Mouse (Mus musculus) C2C12 (cell line): Measurements from ENCODE around the gene Plekhg1. TPM values are rescaled to one million over a fixed set of nuclear protein-coding genes. Genes with fewer than 3 reads are reported as not detected.
A peak's percentile ranks its signal among the peaks of the same experiment; 100 is the strongest.

ENCODE experiments used
- H3K27me3 ChIP-seq: one replicate; pipeline ENCODE4 v1.6.1; 2011; ENCODE audit not compliant: control insufficient read depth, insufficient read depth, insufficient read length
- H3K36me3 ChIP-seq: one replicate; pipeline ENCODE4 v1.6.1; 2011; ENCODE audit not compliant: control insufficient read depth, insufficient read depth
- H3K4me3 ChIP-seq: one replicate; pipeline ENCODE4 v1.5.1; 2011; ENCODE audit warnings: mild to moderate bottlenecking, control low read depth; ENCODE audit not compliant: poor library complexity, insufficient read depth, severe bottlenecking
- H3K79me2 ChIP-seq: one replicate; pipeline ENCODE4 v1.6.1; 2011; ENCODE audit not compliant: control insufficient read depth, insufficient read depth
- H3K79me3 ChIP-seq: one replicate; pipeline ENCODE4 v1.6.1; 2011; ENCODE audit warnings: low read depth, control low read depth
- H3ac ChIP-seq: one replicate; pipeline ENCODE3; 2011; ENCODE audit warnings: low read depth; ENCODE audit not compliant: control insufficient read depth, insufficient read length
- CEBPB ChIP-seq: IDR thresholded peaks from one replicate; pipeline ENCODE4 v1.6.1; 2011; ENCODE audit warnings: low read depth, mild to moderate bottlenecking, control low read depth, moderate library complexity
- CTCF ChIP-seq: IDR thresholded peaks from one replicate; pipeline ENCODE4 v1.5.1; 2011; ENCODE audit not compliant: control insufficient read depth, insufficient read depth, insufficient read length
- FOSL1 ChIP-seq: IDR thresholded peaks from one replicate; pipeline ENCODE4 v1.8.0; 2011; ENCODE audit warnings: mild to moderate bottlenecking, low read length; ENCODE audit not compliant: poor library complexity, insufficient read depth, severe bottlenecking
- MAX ChIP-seq: IDR thresholded peaks from one replicate; pipeline ENCODE4 v1.6.1; 2011; ENCODE audit warnings: mild to moderate bottlenecking, control low read depth
- MYOD1 ChIP-seq: IDR thresholded peaks from one replicate; pipeline ENCODE4 v1.6.1; 2011; ENCODE audit warnings: low read depth; ENCODE audit not compliant: control insufficient read depth, insufficient read length
- MYOG ChIP-seq: IDR thresholded peaks from one replicate; pipeline ENCODE4 v1.6.1; 2011; ENCODE audit not compliant: control insufficient read depth, insufficient read length; ENCODE audit errors: extremely low read depth
- USF1 ChIP-seq: IDR thresholded peaks from one replicate; pipeline ENCODE4 v1.6.1; 2011; ENCODE audit warnings: low read depth, mild to moderate bottlenecking, control low read depth, moderate library complexity
- polyA plus RNA-seq: library from polyadenylated mRNA; unstranded; fragments of >200 nt; fragmentation: generic; extraction: Trizol; gene quantifications from one replicate; pipeline ENCODE4 v1.2.1, GENCODE M21; 2012; ENCODE audit warnings: missing spikeins

Plekhg1 gene
- polyA plus RNA-seq, 1 experiment, result under 0.01 TPM

DNA sequence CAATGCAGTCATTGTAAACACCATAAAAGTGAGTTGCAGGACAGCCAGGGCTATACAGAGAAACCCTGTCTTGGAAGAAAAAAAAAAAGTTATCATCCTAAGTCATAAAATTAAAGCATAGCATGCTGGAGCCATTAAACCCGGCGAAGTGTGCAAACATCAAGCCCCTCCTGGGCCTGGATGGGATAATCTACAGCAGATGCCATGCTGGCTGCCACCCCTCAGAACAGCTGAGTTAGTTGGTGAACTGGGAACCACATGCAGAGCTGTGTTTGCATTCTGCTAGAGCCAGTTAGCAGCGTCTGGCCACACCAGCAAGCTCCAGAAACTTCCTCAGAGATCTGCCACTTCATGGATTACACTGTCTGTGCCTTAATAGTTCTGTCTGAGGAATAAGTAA, 3.1 kb upstream of the Plekhg1 start:
- Histone ChIP-seq H3K27me3 (peaks cover 6% of the 10 kb centered on the region), H3K4me3 (no peak overlapping the region), H3K36me3 (no peaks in the 10 kb centered on the region), H3ac (no peak overlapping the region), H3K79me3 (no peaks in the 10 kb centered on the region), H3K79me2 (no peaks in the 10 kb centered on the region)
- TF ChIP-seq USF1, result no peak
- no peak for TF ChIP-seq FOSL1
- no peak for TF ChIP-seq CTCF
- TF ChIP-seq MYOG, result no peak
- no peak for TF ChIP-seq MYOD1
- no peak for TF ChIP-seq CEBPB
- no peak for TF ChIP-seq MAX

DNA sequence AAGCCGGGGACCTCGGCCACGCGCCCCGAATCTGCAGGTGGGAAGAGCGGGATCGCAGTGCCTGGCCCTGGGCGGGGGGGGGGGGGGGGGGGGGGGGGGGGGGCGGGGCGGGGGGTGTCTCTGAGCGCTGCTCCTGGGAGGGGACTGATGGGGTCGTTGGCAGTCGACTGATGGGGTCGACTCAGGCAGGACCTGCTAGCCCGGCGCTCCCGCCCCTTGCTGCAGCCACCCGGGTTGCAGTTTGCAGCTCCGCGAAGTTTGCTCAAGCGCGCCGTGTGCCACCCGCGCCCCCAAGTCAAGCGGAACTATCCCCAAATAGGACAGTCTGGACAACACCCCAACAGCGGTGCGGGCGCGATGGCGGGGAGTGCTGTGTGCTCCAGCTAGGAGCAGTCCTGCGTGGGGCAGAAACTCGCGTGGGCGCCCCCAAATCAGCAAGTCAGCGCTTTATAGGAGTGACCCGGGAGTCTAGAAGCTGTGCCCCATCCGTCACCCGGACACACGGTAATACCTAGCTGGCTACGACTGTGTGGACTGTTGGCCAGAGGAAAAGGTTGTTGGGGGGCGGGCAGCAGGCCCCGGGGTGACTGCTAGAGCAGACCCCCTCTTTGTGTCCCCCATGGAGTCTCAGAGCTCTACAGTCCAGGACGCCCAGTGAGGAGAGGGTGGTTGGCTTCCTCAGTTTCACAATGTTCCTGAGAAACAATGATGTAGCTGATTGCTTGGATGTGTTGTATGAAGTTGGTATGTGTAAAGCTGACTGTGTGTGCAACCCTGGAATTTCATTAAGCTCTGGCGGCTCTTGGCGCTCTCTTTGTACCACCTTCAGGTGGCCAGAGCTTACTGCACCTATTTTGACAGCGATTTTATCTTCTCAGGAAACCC, 582 bp downstream of the Plekhg1 start:
- peak overlapping the region; percentile 32 for H3ac ChIP-seq
- H3K79me2 ChIP-seq, result no peaks in the 10 kb centered on the region
- peaks cover 6% of the 10 kb centered on the region for H3K27me3 ChIP-seq
- H3K4me3 ChIP-seq, result no peak overlapping the region
- TF ChIP-seq FOSL1 (no peak), MYOD1 (no peak), CEBPB (no peak), MYOG (no peak)
- H3K36me3 ChIP-seq, result no peaks in the 10 kb centered on the region
- H3K79me3 ChIP-seq, result no peaks in the 10 kb centered on the region

DNA sequence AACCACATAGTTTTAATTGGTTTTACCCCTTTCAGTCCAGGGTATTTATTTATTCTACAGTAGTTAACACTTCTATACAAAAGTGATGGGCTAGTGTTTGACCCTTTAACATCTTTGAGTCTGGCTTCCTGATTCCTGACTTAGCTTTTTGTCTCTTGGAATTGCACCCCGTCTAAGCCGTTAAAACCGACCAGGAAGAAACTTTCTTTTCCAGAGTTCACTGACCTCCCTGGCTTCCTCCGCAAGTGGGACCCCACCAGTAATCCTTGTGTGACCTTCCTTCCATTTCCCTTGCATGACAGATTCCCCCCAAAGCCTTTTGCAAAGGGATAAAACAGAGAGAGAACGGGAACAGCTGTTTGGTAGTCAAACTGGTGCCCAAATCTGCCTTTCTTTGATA, 1.6 kb downstream of the Plekhg1 start:
- H3K79me2 ChIP-seq, result no peaks in the 10 kb centered on the region
- TF ChIP-seq CEBPB (no peak), USF1 (no peak), CTCF (no peak), FOSL1 (no peak), MYOD1 (no peak), MAX (no peak), MYOG (no peak)
- no peak overlapping the region for H3K4me3 ChIP-seq
- H3ac ChIP-seq, result no peak overlapping the region
- H3K27me3 ChIP-seq, result peaks cover 6% of the 10 kb centered on the region
- H3K36me3 ChIP-seq, result no peaks in the 10 kb centered on the region
- no peaks in the 10 kb centered on the region for H3K79me3 ChIP-seq

DNA sequence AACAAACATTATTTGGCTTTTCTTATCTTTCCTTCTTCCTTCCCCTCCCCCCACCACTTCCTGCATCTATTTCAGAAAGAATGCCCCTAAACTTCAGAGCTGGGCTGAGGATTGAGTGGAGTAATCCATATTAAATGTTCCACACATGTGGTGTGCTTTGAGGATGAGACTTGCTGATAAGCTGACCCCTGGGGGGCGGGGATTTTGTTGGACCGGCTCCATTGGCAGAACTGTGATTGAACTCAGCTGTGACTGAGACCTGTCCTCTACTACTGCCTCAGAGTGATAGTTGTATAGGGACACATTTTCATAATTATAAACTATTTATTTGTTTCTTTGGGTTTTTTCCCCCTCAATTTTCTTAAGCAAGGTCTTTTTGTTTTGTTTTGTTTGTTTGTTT, 2.9 kb downstream of the Plekhg1 start:
- peaks cover 6% of the 10 kb centered on the region for H3K27me3 ChIP-seq
- H3K4me3 ChIP-seq, result no peak overlapping the region
- no peaks in the 10 kb centered on the region for H3K79me2 ChIP-seq
- H3K36me3 ChIP-seq, result no peaks in the 10 kb centered on the region
- H3ac ChIP-seq, result no peak overlapping the region
- TF ChIP-seq CTCF, result no peak
- no peak for TF ChIP-seq MYOG
- no peak for TF ChIP-seq MAX
- no peak for TF ChIP-seq USF1
- TF ChIP-seq CEBPB, result no peak
- H3K79me3 ChIP-seq, result no peaks in the 10 kb centered on the region

DNA sequence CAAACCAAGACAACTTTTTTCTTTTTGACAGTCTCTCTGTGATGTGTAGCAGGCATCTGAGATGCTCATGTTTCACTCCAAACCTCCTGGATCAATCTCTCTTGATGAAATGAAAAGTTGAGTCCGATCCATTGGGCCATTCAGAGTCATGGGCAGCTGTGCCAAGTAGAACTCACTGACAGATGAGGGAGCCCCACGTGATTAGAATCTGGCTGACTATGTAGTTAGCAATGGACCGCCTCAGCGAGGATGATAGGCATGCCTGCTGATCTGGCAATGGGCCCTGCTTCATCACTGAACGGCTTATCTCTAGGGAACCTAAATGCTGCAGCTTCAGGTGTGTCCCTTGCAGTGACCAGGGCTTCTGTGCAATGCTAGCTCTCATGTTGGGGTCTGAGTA, 3.7 kb downstream of the Plekhg1 start:
- peaks cover 6% of the 10 kb centered on the region for H3K27me3 ChIP-seq
- H3K36me3 ChIP-seq, result no peaks in the 10 kb centered on the region
- no peak overlapping the region for H3K4me3 ChIP-seq
- no peaks in the 10 kb centered on the region for H3K79me3 ChIP-seq
- no peak overlapping the region for H3ac ChIP-seq
- no peaks in the 10 kb centered on the region for H3K79me2 ChIP-seq
- TF ChIP-seq CEBPB (no peak), MYOG (no peak), FOSL1 (no peak)

DNA sequence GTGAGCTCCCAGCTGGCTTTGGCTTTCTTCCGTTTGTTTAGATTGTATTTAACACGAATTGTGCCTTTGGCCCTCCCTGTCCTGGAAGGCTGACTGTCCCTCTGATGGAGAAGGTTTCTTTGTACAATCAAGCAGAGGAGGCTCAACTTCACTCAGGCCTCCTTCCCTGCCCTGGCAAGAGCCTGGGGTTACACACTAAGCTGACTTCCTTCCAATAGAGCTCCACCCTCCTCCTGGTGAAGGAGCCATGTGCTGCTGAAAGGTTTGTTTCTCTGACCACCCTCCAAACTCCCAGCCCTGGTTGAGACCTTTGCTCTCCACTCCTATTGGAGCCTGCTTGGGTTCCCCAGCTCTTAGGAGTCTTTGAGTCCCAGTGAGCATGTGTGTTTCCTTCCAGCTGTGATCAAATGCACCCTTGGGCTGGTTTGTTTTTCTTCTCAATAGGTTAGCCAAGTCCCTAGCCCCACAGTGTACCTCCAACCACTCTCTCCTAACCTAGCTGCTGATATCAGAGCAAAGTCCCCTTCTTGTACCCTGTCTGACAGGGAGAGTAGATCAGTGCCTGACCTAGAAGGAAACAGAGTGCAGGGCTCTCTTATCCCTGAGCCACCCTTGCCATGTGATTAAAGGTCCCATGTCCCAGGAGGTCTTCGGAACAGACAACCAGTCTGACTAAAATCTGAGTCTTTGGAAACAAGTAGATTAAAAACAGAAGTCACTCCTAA, 6.8 kb downstream of the Plekhg1 start:
- Histone ChIP-seq H3K79me2 (no peaks in the 10 kb centered on the region), H3K4me3 (no peak overlapping the region), H3K27me3 (no peaks in the 10 kb centered on the region), H3ac (no peak overlapping the region), H3K36me3 (no peaks in the 10 kb centered on the region), H3K79me3 (no peaks in the 10 kb centered on the region)
- TF ChIP-seq MYOD1 (no peak), USF1 (no peak), FOSL1 (no peak), MYOG (no peak), CEBPB (no peak), CTCF (no peak), MAX (no peak)
